17 mouse cellular contexts compared by ENCODE assay signal in genomic region chr6:72902254-72902990, GRCm38 (mm10). TPM values are rescaled to one million over a fixed set of nuclear protein-coding genes. Genes with fewer than 3 reads are reported as not detected.
DNase-seq lines count a peak whose midpoint lies in the region; ATAC-seq and TF ChIP-seq lines count a peak whose summit lies in the region.
"Had no signal": no experiment of that assay in that cellular context is flagged by ENCODE, and none has a peak within 500 bp of the region (broad histone marks: within the 10 kb centered on the region; RNA-seq: fewer than 3 reads in every experiment).

No protein-coding gene starts in this region.

- TF ChIP-seq POLR2A in liver, adult 2 months (IDR thresholded peaks at IDR 0.05; ENCODE audit: extremely low read depth, insufficient read depth, low read length): no peak

- no peak overlapping the region for H3K9ac ChIP-seq in liver, adult 2 months (ENCODE audit: low read depth, low read length)
- H3K9ac ChIP-seq: embryonic facial prominence, embryonic 15.5 days; neural tube, embryonic 13.5 days had no signal

- H3K27ac ChIP-seq in liver, adult 2 months (replicated peaks; ENCODE audit: insufficient read depth, low read depth, low read length): peak overlapping the region; percentile 89
- H3K27ac ChIP-seq: embryonic facial prominence, embryonic 15.5 days; macrophage; neural tube, embryonic 13.5 days had no signal

- H3K79me2 ChIP-seq in liver, adult 2 months (ENCODE audit: control insufficient read depth, insufficient read depth, low read length): peaks cover 5% of the 10 kb centered on the region; the same call in 1 of the 2 replicates

- no peak overlapping the region for H3K4me3 ChIP-seq in liver, adult 2 months (ENCODE audit: insufficient read depth, low read depth, low read length)
- peak overlapping the region; percentile 91 for H3K4me3 ChIP-seq in E14TG2a.4 (replicated peaks; ENCODE audit: low read length)
- H3K4me3 ChIP-seq: embryonic facial prominence, embryonic 15.5 days; neural tube, embryonic 13.5 days had no signal

- 53% methylated on average over 6 of the region's 6 CpGs for WGBS in liver, adult 2 months

- peak; percentile 22 for DNase-seq in CD4-positive, CD25-positive, alpha-beta regulatory T cell, adult 2 months (ENCODE audit: low read depth, low spot score)
- DNase-seq in liver, adult 2 months (ENCODE audit: extremely low read depth, low read depth, low spot score): peak; percentile 96
- no peak for DNase-seq in liver
- DNase-seq in induced T-regulatory cell, adult 2 months (ENCODE audit: low read depth): peak; percentile 27
- no peak for DNase-seq in right cerebral cortex, postnatal 14 days
- DNase-seq: adrenal gland, adult 8-10 months; cerebellum, postnatal 14 days; embryo, embryonic 11 days; heart, postnatal 4 days; lung, adult 2 months had no signal

- H3K36me3 ChIP-seq in liver, adult 2 months (ENCODE audit: control insufficient read depth, insufficient read depth, low read length): no peaks in the 10 kb centered on the region
- no peaks in the 10 kb centered on the region for H3K36me3 ChIP-seq in E14TG2a.4 (ENCODE audit: insufficient read depth, low read length)
- H3K36me3 ChIP-seq: embryonic facial prominence, embryonic 15.5 days; G1E; neural tube, embryonic 13.5 days had no signal

- no peaks in the 10 kb centered on the region for H3K9me3 ChIP-seq in E14TG2a.4 (ENCODE audit: low read length)
- H3K9me3 ChIP-seq: embryonic facial prominence, embryonic 15.5 days; G1E; neural tube, embryonic 13.5 days had no signal

- H3K4me1 ChIP-seq in liver, adult 2 months (ENCODE audit: control insufficient read depth, insufficient read depth, low read length): peaks cover 15% of the 10 kb centered on the region
- peaks cover 48% of the 10 kb centered on the region for H3K4me1 ChIP-seq in E14TG2a.4 (replicated peaks; ENCODE audit: low read depth, low read length)

- TF ChIP-seq CTCF in liver, adult 2 months (IDR thresholded peaks at IDR 0.05; ENCODE audit: low read depth, low read length): no peak
- TF ChIP-seq CTCF in E14TG2a.4 (conservative IDR thresholded peaks at IDR 0.05; ENCODE audit: low read length): peak; percentile 41

- H3K27me3 ChIP-seq in liver, adult 2 months (ENCODE audit: control insufficient read depth, insufficient read depth, low read length): no peaks in the 10 kb centered on the region
- H3K27me3 ChIP-seq in E14TG2a.4 (ENCODE audit: insufficient read depth, low read length): peaks cover under 1% of the 10 kb centered on the region; the same call in 1 of the 2 replicates
- H3K27me3 ChIP-seq: embryonic facial prominence, embryonic 15.5 days; neural tube, embryonic 13.5 days had no signal

- ATAC-seq in CD4-positive, CD25-positive, alpha-beta regulatory T cell, adult 4 months: no peak
- ATAC-seq in erythroblast, adult 5-6 weeks (replicated peaks; ENCODE audit: low FRiP score, poor library complexity, severe bottlenecking): no peak

RNA-seq across cellular contexts. Expression of gene Kcmf1, which starts 2.6 kb away (rescaled TPM):
- 10 to 100 TPM in 1 of 2 experiments, 1 to 10 TPM in 1; 7.4 to 13.1 TPM for polyA plus RNA-seq in CD4-positive, CD25-positive, alpha-beta regulatory T cell, adult 4 months (2017; shearing (Covaris generic))
- total RNA-seq in liver, adult 2 months (2014; rRNA removed): 38.6 and 56.6 TPM in 2 replicates
- polyA plus RNA-seq in liver, adult 2 months (2012; rRNA removed): 92.0 and 107 TPM in 2 replicates
- 11.9 and 18.6 TPM in 2 replicates for total RNA-seq in erythroblast, adult 5-6 weeks (2015; ENCODE audit: low replicate concordance)
- total RNA-seq in erythroblast, adult 5-6 weeks (2017; ENCODE audit: low replicate concordance): 36.5 and 36.7 TPM in 2 replicates

RNA-seq across cellular contexts. Expression of gene Tmsb10, which starts 56.1 kb away (rescaled TPM):
- polyA plus RNA-seq in CD4-positive, CD25-positive, alpha-beta regulatory T cell, adult 4 months (2017; shearing (Covaris generic)): 1,000 to 10,000 TPM; 3,536 to 4,629 TPM
- 5.0 and 5.4 TPM in 2 replicates for total RNA-seq in liver, adult 2 months (2014; rRNA removed)
- polyA plus RNA-seq in liver, adult 2 months (2012; rRNA removed): 5.2 and 7.1 TPM in 2 replicates
- total RNA-seq in erythroblast, adult 5-6 weeks (2015; ENCODE audit: low replicate concordance): 232 and 262 TPM in 2 replicates
- total RNA-seq in erythroblast, adult 5-6 weeks (2017; ENCODE audit: low replicate concordance): 123 and 173 TPM in 2 replicates

Comparison
In these comparisons a context has a peak if more than half of its experiments do, and no peak if none do; other contexts are left out.
1. DNase-seq: peak in CD4-positive, CD25-positive, alpha-beta regulatory T cell, adult 2 months (single experiment), liver, adult 2 months (single experiment) and induced T-regulatory cell, adult 2 months (single experiment); none in liver (single experiment) and right cerebral cortex, postnatal 14 days (single experiment).
2. RNA of gene Tmsb10, which starts 56.1 kb away (total RNA-seq): 123 to 262 TPM in erythroblast, adult 5-6 weeks; 5.0 to 5.4 TPM in liver, adult 2 months; every median in the first group is over 10 times any median in the second.